In genomic region chr2:26123079-26123648, GRCm38 (mm10) we compare ENCODE assay signal across 8 mouse cellular contexts. TPM values are rescaled to one million over a fixed set of nuclear protein-coding genes. Genes with fewer than 3 reads are reported as not detected.
DNase-seq lines count a peak whose midpoint lies in the region; ATAC-seq and TF ChIP-seq lines count a peak whose summit lies in the region.

Gene Nacc2 (minus strand): TSS chr2:26123220.

- intact Hi-C loops in heart, postnatal 25 days (cut with DNase I) = loop anchor here (2.0 to 5.0 kb wide), 2 partner anchors 16 to 101 kb away; partner anchors contain the start of gene Ubac1

- TF ChIP-seq CTCF in G1E (IDR thresholded peaks at IDR 0.05; ENCODE audit: low read depth, low read length) = no peak

- peak within 1 kb of the TSS; percentile 80 for H3K27ac ChIP-seq in forebrain, embryonic 10.5 days
- peak within 1 kb of the TSS; percentile 82 for H3K27ac ChIP-seq in limb, embryonic 10.5 days
- peak within 1 kb of the TSS; percentile 51 for H3K27ac ChIP-seq in neural tube, embryonic 15.5 days (replicated peaks)

- H3K36me3 ChIP-seq in G1E (replicated peaks) = no peaks in the 10 kb centered on the region
- H3K36me3 ChIP-seq in forebrain, embryonic 10.5 days (replicated peaks) = no peaks in the 10 kb centered on the region
- no peaks in the 10 kb centered on the region for H3K36me3 ChIP-seq in limb, embryonic 10.5 days
- no peaks in the 10 kb centered on the region for H3K36me3 ChIP-seq in neural tube, embryonic 15.5 days

- peaks cover 32% of the 10 kb centered on the region for H3K4me1 ChIP-seq in G1E (ENCODE audit: insufficient read depth, low read depth, low read length)
- peaks cover 30% of the 10 kb centered on the region for H3K4me1 ChIP-seq in forebrain, embryonic 10.5 days
- peaks cover 30% of the 10 kb centered on the region for H3K4me1 ChIP-seq in limb, embryonic 10.5 days
- H3K4me1 ChIP-seq in neural tube, embryonic 15.5 days = peaks cover 30% of the 10 kb centered on the region

- H3K4me2 ChIP-seq in neural tube, embryonic 15.5 days = peak within 1 kb of the TSS; percentile 99

- ATAC-seq in cerebellum, adult (ENCODE audit: insufficient number of reproducible peaks, low FRiP score, low TSS enrichment) = no peak
- ATAC-seq in G1E (ENCODE audit: extremely low read depth, insufficient number of reproducible peaks, low FRiP score, poor library complexity, severe bottlenecking) = no peak
- ATAC-seq in neural tube, embryonic 15.5 days (ENCODE audit: low FRiP score) = peak; percentile 56; the same call in 1 of the 2 replicates

- peaks cover 61% of the 10 kb centered on the region for H3K27me3 ChIP-seq in G1E (ENCODE audit: insufficient read depth, low read length)
- H3K27me3 ChIP-seq in forebrain, embryonic 10.5 days (ENCODE audit: poor library complexity, severe bottlenecking) = peaks cover 63% of the 10 kb centered on the region
- peaks cover 64% of the 10 kb centered on the region for H3K27me3 ChIP-seq in limb, embryonic 10.5 days (ENCODE audit: low read depth, poor library complexity, severe bottlenecking)
- peaks cover 36% of the 10 kb centered on the region for H3K27me3 ChIP-seq in neural tube, embryonic 15.5 days (replicated peaks)

- peak; percentile 72 for DNase-seq in cerebellum, adult 11-12 months
- no peak for DNase-seq in G1E (ENCODE audit: low spot score)
- no peak for DNase-seq in forebrain, embryonic 10.5 days (ENCODE audit: extremely low spot score, low spot score)
- DNase-seq in heart, postnatal 25 days (ENCODE audit: low spot score) = no peak
- no peak for DNase-seq in limb, embryonic 10.5 days (ENCODE audit: low spot score)
- no peak for DNase-seq in ovary, postnatal 14 days (ENCODE audit: low spot score)

- H3K4me3 ChIP-seq in G1E (ENCODE audit: low read depth, low read length) = peak within 1 kb of the TSS; percentile 74
- peak within 1 kb of the TSS; percentile 79 for H3K4me3 ChIP-seq in forebrain, embryonic 10.5 days
- peak within 1 kb of the TSS; percentile 79 for H3K4me3 ChIP-seq in limb, embryonic 10.5 days
- H3K4me3 ChIP-seq in neural tube, embryonic 15.5 days (replicated peaks) = peak within 1 kb of the TSS; percentile 76

- WGBS in forebrain, embryonic 10.5 days = 28% methylated on average over 9 of the region's 9 CpGs
- WGBS in limb, embryonic 10.5 days = 24% methylated on average over 9 of the region's 9 CpGs
- 28% methylated on average over 9 of the region's 9 CpGs for WGBS in neural tube, embryonic 15.5 days

- no peaks in the 10 kb centered on the region for H3K9me3 ChIP-seq in G1E (replicated peaks)
- no peaks in the 10 kb centered on the region for H3K9me3 ChIP-seq in forebrain, embryonic 10.5 days
- no peaks in the 10 kb centered on the region for H3K9me3 ChIP-seq in limb, embryonic 10.5 days (replicated peaks)
- no peaks in the 10 kb centered on the region for H3K9me3 ChIP-seq in neural tube, embryonic 15.5 days (replicated peaks)

- H3K9ac ChIP-seq in neural tube, embryonic 15.5 days (replicated peaks) = peak within 1 kb of the TSS; percentile 59

RNA-seq across cellular contexts. Expression of gene Nacc2, which starts in this region (rescaled TPM):
- total RNA-seq in G1E (2014; fragmentation: Nextera tagmentation) = 2.0 and 5.1 TPM in 2 replicates
- total RNA-seq in G1E (2017) = 2.4 and 2.6 TPM in 2 replicates
- 4.3 and 7.4 TPM in 2 replicates for polyA plus RNA-seq in G1E (2012)
- polyA plus RNA-seq in forebrain, embryonic 10.5 days (2016; fragmentation: Nextera tagmentation; extraction: Ambion mirVana) = 4.9 and 5.8 TPM in 2 replicates
- 10 to 100 TPM; 25.5 to 28.9 TPM for total RNA-seq in heart, postnatal 25 days (2021)
- 3.2 and 3.6 TPM in 2 replicates for polyA plus RNA-seq in limb, embryonic 10.5 days (2016; fragmentation: Nextera tagmentation; extraction: Ambion mirVana)
- 22.9 and 23.6 TPM in 2 replicates for polyA plus RNA-seq in neural tube, embryonic 15.5 days (2015; fragmentation: Nextera tagmentation; extraction: Ambion mirVana)

Comparison
In these comparisons a context has a peak if more than half of its experiments do, and no peak if none do; other contexts are left out.
1. RNA of gene Nacc2 (total RNA-seq): 25.5 to 28.9 TPM in heart, postnatal 25 days; 2.0 to 5.1 TPM in G1E; every median in the first group is over 4 times any median in the second.
2. Peak in every context shown above with its lines, with median percentiles within 50 percentile points of each other: H3K4me3 ChIP-seq and H3K27ac ChIP-seq.